Mouse (Mus musculus): ENCODE measurements around the gene Ear14. TPM values are rescaled to one million over a fixed set of nuclear protein-coding genes. Genes with fewer than 3 reads are reported as not detected.
A peak's percentile ranks its signal among the peaks of the same experiment; 100 is the strongest.
"Not testable (repeated sequence)": the region's sequence is repeated elsewhere in the genome, so short reads cannot be mapped to it uniquely, and the experiment has no call there.

Gene Ear14
- not detected in 2 replicates for total RNA-seq (2014; rRNA removed)
- not detected in 2 replicates for polyA plus RNA-seq (2015; fragmentation: Nextera tagmentation; extraction: Ambion mirVana)

DNA sequence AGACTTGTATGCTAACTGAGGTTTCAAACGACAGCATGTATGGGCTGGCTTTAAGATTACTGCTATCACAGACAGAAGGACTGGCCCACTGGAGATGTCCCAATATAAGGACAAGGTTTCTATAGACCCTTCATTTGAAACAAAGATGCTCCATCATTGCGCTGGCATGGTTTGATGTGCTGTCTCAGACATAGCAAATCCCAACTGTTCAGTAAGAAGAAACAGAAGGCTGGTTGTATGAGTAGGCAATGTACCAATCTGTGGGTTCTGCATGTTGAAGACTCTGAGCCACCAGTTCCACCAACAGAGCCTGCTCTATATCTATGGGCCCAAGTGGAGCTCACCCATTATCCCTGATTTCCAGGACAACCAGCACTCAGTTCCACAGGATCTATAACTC is at the start of gene Ear14:
TSS of gene Ear14 (plus strand) at position 277 of the 400 bp plus-strand sequence.
- peak; percentile 16 for DNase-seq
- H3K27ac ChIP-seq (ENCODE audit: low read depth, low read length), result no peak within 1 kb of the TSS

GRCm38 (mm10) chr14:51156056-51156735 is 47.0 kb upstream of the Ear14 start:
- 87% methylated on average over 5 of the region's 5 CpGs for WGBS
- no peak overlapping the region for H3K4me2 ChIP-seq (ENCODE audit: low read depth)

More for the DNA sequence above, at the start of gene Ear14:
- Histone ChIP-seq H3K27me3 (ENCODE audit: insufficient read depth, low read length) (no peaks in the 10 kb centered on the region), H3K9ac (no peak within 1 kb of the TSS), H3K4me1 (ENCODE audit: insufficient read depth) (no peaks in the 10 kb centered on the region), H3K4me3 (ENCODE audit: low read depth, low read length) (no peak within 1 kb of the TSS), H3K9me3 (ENCODE audit: low read length) (no peaks in the 10 kb centered on the region), H3K4me2 (ENCODE audit: low read depth) (no peak within 1 kb of the TSS), H3K36me3 (ENCODE audit: insufficient read depth) (no peaks in the 10 kb centered on the region)
- 77% methylated on average over 2 of the region's 2 CpGs for WGBS
- ATAC-seq, result peak; percentile 82
- TF ChIP-seq CTCF (IDR thresholded peaks at IDR 0.05; ENCODE audit: low read depth), result no peak

GRCm38 (mm10) chr14:51156736-51157068 is 46.5 kb upstream of the Ear14 start:
- H3K27ac ChIP-seq (ENCODE audit: low read depth, low read length), result no peak overlapping the region
- ATAC-seq, result no peak
- DNase-seq, result no peak
- no peaks in the 10 kb centered on the region for H3K9me3 ChIP-seq (ENCODE audit: low read length)
- TF ChIP-seq CTCF (IDR thresholded peaks at IDR 0.05; ENCODE audit: low read depth), result no peak
- no peak overlapping the region for H3K4me3 ChIP-seq (ENCODE audit: low read depth, low read length)
- no peaks in the 10 kb centered on the region for H3K27me3 ChIP-seq (ENCODE audit: insufficient read depth, low read length)
- H3K36me3 ChIP-seq (ENCODE audit: insufficient read depth), result no peaks in the 10 kb centered on the region
- no peak overlapping the region for H3K4me2 ChIP-seq (ENCODE audit: low read depth)
- WGBS, result 77% methylated on average over 4 of the region's 4 CpGs
- no peak overlapping the region for H3K9ac ChIP-seq
- no peaks in the 10 kb centered on the region for H3K4me1 ChIP-seq (ENCODE audit: insufficient read depth)

More at GRCm38 (mm10) chr14:51156056-51156735, 47.0 kb upstream of the Ear14 start:
- no peaks in the 10 kb centered on the region for H3K9me3 ChIP-seq (ENCODE audit: low read length)
- H3K4me3 ChIP-seq (ENCODE audit: low read depth, low read length), result no peak overlapping the region
- no peak overlapping the region for H3K27ac ChIP-seq (ENCODE audit: low read depth, low read length)
- no peak for DNase-seq
- H3K27me3 ChIP-seq (ENCODE audit: insufficient read depth, low read length), result no peaks in the 10 kb centered on the region
- no peak for TF ChIP-seq CTCF (IDR thresholded peaks at IDR 0.05; ENCODE audit: low read depth)
- ATAC-seq, result no peak
- no peak overlapping the region for H3K9ac ChIP-seq
- no peaks in the 10 kb centered on the region for H3K4me1 ChIP-seq (ENCODE audit: insufficient read depth)
- no peaks in the 10 kb centered on the region for H3K36me3 ChIP-seq (ENCODE audit: insufficient read depth)

DNA sequence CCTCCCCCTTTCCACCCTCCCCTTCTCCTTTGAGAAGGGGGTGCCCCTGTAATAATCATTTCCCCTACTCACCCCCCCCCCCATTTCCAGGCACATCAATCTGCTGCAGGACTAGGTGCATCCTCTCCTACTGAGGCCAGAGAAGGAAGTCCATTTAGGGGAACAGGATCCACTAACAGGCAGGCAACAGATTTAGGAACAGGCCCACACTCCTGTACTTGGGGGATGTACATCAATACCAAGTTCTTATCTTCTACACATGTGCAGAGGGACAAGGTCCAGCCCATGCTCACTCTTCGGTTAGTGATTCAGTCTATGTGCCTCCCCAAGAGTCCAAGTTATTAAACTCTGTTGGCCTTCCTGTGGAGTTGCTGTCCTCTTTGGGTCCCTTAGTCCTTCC is 46.1 kb upstream of the Ear14 start:
- Histone ChIP-seq H3K27me3 (ENCODE audit: insufficient read depth, low read length) (no peaks in the 10 kb centered on the region), H3K9me3 (ENCODE audit: low read length) (no peaks in the 10 kb centered on the region), H3K36me3 (ENCODE audit: insufficient read depth) (no peaks in the 10 kb centered on the region), H3K27ac (ENCODE audit: low read depth, low read length) (no peak overlapping the region), H3K4me2 (ENCODE audit: low read depth) (no peak overlapping the region), H3K4me3 (ENCODE audit: low read depth, low read length) (no peak overlapping the region), H3K4me1 (ENCODE audit: insufficient read depth) (no peaks in the 10 kb centered on the region), H3K9ac (no peak overlapping the region)
- no peak for DNase-seq
- no peak for ATAC-seq
- TF ChIP-seq CTCF (IDR thresholded peaks at IDR 0.05; ENCODE audit: low read depth), result no peak
- 100% methylated on average over 1 of the region's 1 CpGs for WGBS

DNA sequence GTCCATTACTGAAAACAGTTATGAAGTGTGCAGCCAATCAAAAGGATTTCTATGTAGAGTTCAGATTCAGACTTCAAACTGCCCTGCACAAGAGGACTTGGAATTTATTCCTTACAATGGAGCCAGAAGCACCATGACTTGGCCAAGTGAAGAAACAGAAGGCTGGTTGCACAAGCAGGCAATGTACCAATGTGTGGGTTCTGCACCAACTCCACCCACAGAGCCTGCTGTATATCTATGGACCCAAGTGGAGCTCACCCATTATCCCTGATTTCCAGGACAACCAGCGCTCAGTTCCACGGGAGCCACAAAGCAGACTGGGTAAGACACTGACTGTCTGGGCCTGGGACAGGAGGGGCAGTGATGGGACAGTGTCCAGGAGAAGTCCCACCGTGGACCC is 41.2 kb upstream of the Ear14 start, which contains the start of gene Rnase2b:
TSS of gene Rnase2b (plus strand) at position 285 of the 400 bp plus-strand sequence.
- H3K36me3 ChIP-seq (ENCODE audit: insufficient read depth); H3K4me3 ChIP-seq (ENCODE audit: low read depth, low read length); ATAC-seq; H3K27me3 ChIP-seq (ENCODE audit: insufficient read depth, low read length); H3K4me2 ChIP-seq (ENCODE audit: low read depth); H3K9ac ChIP-seq; DNase-seq; H3K4me1 ChIP-seq (ENCODE audit: insufficient read depth); H3K27ac ChIP-seq (ENCODE audit: low read depth, low read length); H3K9me3 ChIP-seq (ENCODE audit: low read length): not testable (repeated sequence)
- 91% methylated on average over 3 of the region's 3 CpGs for WGBS

DNA sequence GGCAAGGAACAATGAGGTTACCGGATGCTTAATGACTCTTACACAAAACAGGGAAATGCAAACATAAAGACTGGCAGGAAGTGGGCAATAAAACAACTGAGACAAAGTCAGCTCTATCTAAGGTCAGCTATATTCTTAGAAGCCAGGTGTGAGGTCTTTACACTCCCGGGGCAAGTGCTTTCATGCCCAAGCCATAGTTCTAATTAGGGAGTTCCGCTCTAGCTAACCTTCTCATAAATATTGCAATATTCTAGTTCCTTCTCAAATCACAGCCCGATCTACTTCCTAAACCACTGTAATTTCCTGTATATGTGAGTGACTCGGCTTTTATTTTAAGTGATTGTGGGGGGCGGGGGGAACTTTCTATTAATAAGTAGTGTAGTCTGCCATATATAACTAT is 39.9 kb upstream of the Ear14 start:
- WGBS, result 87% methylated on average over 6 of the region's 6 CpGs
- H3K27ac ChIP-seq (ENCODE audit: low read depth, low read length); ATAC-seq; H3K4me1 ChIP-seq (ENCODE audit: insufficient read depth); H3K4me3 ChIP-seq (ENCODE audit: low read depth, low read length); H3K9ac ChIP-seq; H3K27me3 ChIP-seq (ENCODE audit: insufficient read depth, low read length); H3K4me2 ChIP-seq (ENCODE audit: low read depth); H3K9me3 ChIP-seq (ENCODE audit: low read length); DNase-seq; H3K36me3 ChIP-seq (ENCODE audit: insufficient read depth): not testable (repeated sequence)

- no peak for TF ChIP-seq CTCF (IDR thresholded peaks at IDR 0.05; ENCODE audit: low read depth)
- no peak overlapping the region for H3K4me3 ChIP-seq (ENCODE audit: low read depth, low read length)
- ATAC-seq (no peak), DNase-seq (no peak)
- no peak overlapping the region for H3K27ac ChIP-seq (ENCODE audit: low read depth, low read length)
- H3K9ac ChIP-seq, result no peak overlapping the region
- H3K27me3 ChIP-seq (ENCODE audit: insufficient read depth, low read length), result no peaks in the 10 kb centered on the region
- no peaks in the 10 kb centered on the region for H3K4me1 ChIP-seq (ENCODE audit: insufficient read depth)
- no peaks in the 10 kb centered on the region for H3K36me3 ChIP-seq (ENCODE audit: insufficient read depth)
- H3K4me2 ChIP-seq (ENCODE audit: low read depth), result no peak overlapping the region
- 90% methylated on average over 1 of the region's 1 CpGs for WGBS
- H3K9me3 ChIP-seq (ENCODE audit: low read length), result no peaks in the 10 kb centered on the region
Measured at GRCm38 (mm10) chr14:51165435-51165834, 37.8 kb upstream of the Ear14 start.

All from forebrain, postnatal 0 days (tissue).